Mouse (Mus musculus) gastrocnemius, postnatal 25 days (tissue): Measurements from ENCODE around the gene Troap. TPM values are rescaled to one million over a fixed set of nuclear protein-coding genes. Genes with fewer than 3 reads are reported as not detected.

Experiments used
- DNase-seq: peaks from one replicate; pipeline ENCODE4 v3.0.0; 2022
- microRNA-seq, 2 experiments: library from miRNA; unstranded; fragments of <30 nt; microRNA quantifications; one replicate each; pipeline ENCODE4 v1.2.0; 2021; ENCODE audit warnings: borderline replicate concordance in 2 of 2
- total RNA-seq, 2 experiments: library from RNA; stranded (reverse); gene quantifications; 1 replicate in 1 of 2; 2 replicates in 1 of 2; pipeline ENCODE4 v1.2.3; 2021

Gene Troap
- total RNA-seq, 2 experiments from 2014 or later, result 0.49 TPM; not detected in 1

- DNase-seq, result no peak
Measured at GRCm38 (mm10) chr15:99114312-99115064, 40.1 kb downstream of the Troap start.

- no peak for DNase-seq
Measured at GRCm38 (mm10) chr15:99115065-99115423, 40.7 kb downstream of the Troap start.

- DNase-seq, result no peak
Measured at GRCm38 (mm10) chr15:99116539-99116938, 42.2 kb downstream of the Troap start.

GRCm38 (mm10) chr15:99120814-99121213 lies 46.4 kb downstream of the Troap start:
- no peak for DNase-seq

GRCm38 (mm10) chr15:99122642-99123041 lies 48.3 kb downstream of the Troap start:
- no peak for DNase-seq

GRCm38 (mm10) chr15:99125711-99126080 lies 51.3 kb downstream of the Troap start, which contains the start of gene Spats2:
Gene Spats2, plus strand, starts transcription at chr15:99125916.
- no peak for DNase-seq

- DNase-seq, result peak; percentile 78
Measured at GRCm38 (mm10) chr15:99126081-99126815, 51.9 kb downstream of the Troap start.

GRCm38 (mm10) chr15:99126816-99127365 lies 52.5 kb downstream of the Troap start:
- DNase-seq, result no peak

GRCm38 (mm10) chr15:99127851-99128522 lies 53.6 kb downstream of the Troap start:
- no peak for DNase-seq

- DNase-seq, result no peak
Measured at GRCm38 (mm10) chr15:99129441-99129840, 55.1 kb downstream of the Troap start.

GRCm38 (mm10) chr15:99129956-99130910 lies 55.9 kb downstream of the Troap start:
- no peak for DNase-seq

Small RNA genes within 50 kb of the gene (microRNA-seq; reads per million reads assigned to microRNA genes)
- 0 to 0.26 reads per million in 2 experiments for gene Mir6960

Other genes starting within 250 kb of the Troap start
- 10 to 100 TPM; 43.6 to 43.9 TPM for gene Prkag1, start 243.1 kb upstream of the Troap start, total RNA-seq
- 10 to 100 TPM; 36.6 to 43.5 TPM for gene Kmt2d, start 203.4 kb upstream of the Troap start, total RNA-seq
- gene Rhebl1, start 180.0 kb upstream of the Troap start, total RNA-seq, result 1 to 10 TPM; 2.5 to 2.9 TPM
- 1 to 10 TPM; 1.2 to 2.3 TPM for gene Dhh, start 176.0 kb upstream of the Troap start, total RNA-seq
- 1 to 10 TPM; 6.1 to 6.6 TPM for gene Lmbr1l, start 156.3 kb upstream of the Troap start, total RNA-seq
- gene Tuba1b, start 140.0 kb upstream of the Troap start, total RNA-seq, result 10 to 100 TPM; 36.4 to 44.5 TPM
- not detected for gene Gm49450, start 121.0 kb upstream of the Troap start, total RNA-seq
- gene Tuba1a, start 120.9 kb upstream of the Troap start, total RNA-seq, result 10 to 100 TPM; 43.5 to 52.6 TPM
- gene Tuba1c, start 44.7 kb upstream of the Troap start, total RNA-seq, result 10 to 100 TPM in 1 of 2 experiments, 1 to 10 TPM in 1; 7.1 to 10.7 TPM
- 1 to 10 TPM in 1 of 2 experiments, under 1 TPM in 1; 0.75 to 1.4 TPM for gene Prph, start 19.4 kb upstream of the Troap start, total RNA-seq
- gene C1ql4, start 13.2 kb downstream of the Troap start, total RNA-seq, result not detected
- under 1 TPM in 1 of 2 experiments, not detected in 1; 0.16 TPM for gene Dnajc22, start 18.6 kb downstream of the Troap start, total RNA-seq
- gene Spats2, start 51.3 kb downstream of the Troap start, total RNA-seq, result 1 to 10 TPM; 4.5 to 4.6 TPM
- not detected for gene Kcnh3, start 150.3 kb downstream of the Troap start, total RNA-seq
- gene Mcrs1, start 177.4 kb downstream of the Troap start, total RNA-seq, result 10 to 100 TPM; 20.9 to 28.7 TPM
- 10 to 100 TPM; 20.0 to 20.7 TPM for gene Prpf40b, start 220.5 kb downstream of the Troap start, total RNA-seq
- gene Fam186b, start 221.3 kb downstream of the Troap start, total RNA-seq, result not detected